Mouse (Mus musculus) bone marrow macrophage, adult 2 months (primary cell): ENCODE measurements around the gene Pcsk2.

Source experiments
- CTCF ChIP-seq: IDR thresholded peaks from 2 replicates; pipeline ENCODE4 v1.5.1; 2012; ENCODE audit warnings: low read depth, mild to moderate bottlenecking, low read length, moderate library complexity
- POLR2A ChIP-seq: IDR thresholded peaks from 2 replicates; pipeline ENCODE4 v1.6.1; 2012; ENCODE audit warnings: mild to moderate bottlenecking, low read depth, low read length, borderline replicate concordance

DNA sequence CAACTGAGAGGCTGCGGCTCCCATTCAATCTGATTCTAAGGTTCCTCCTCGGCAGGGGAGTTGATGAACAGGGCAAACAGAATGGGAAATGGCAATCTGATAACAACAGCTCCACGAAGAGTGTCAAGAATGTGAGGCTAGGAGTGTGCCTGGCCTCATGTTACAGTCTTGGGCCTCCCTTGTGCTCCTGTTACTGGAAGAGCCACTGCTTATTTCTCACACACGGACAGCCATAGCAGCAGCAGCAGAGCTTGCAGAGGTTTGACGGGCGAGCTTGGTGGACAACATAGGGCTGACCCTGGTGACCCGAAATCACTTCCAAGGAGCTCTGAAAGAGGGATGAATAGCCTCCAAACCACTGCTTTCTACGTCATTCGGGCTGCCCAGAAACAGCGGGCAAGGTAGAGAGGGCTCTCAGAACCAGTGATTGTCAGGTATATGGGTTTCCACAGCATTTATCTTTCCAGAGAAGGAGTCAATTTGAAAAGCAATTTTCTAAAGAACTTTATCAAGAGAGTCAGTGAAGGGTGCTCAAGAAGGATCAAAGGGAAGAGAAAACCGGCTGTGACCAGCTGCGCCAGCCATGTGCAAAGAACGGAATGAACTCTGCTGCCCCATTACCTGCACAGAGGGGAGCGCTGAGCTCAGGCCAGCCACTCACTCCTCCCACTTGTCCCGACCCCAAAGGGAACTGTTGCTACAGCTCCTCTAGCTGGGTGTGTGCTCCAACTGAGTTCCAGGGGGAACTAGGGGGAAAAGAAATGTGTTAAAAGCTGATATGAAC is 260.4 kb downstream of the Pcsk2 start:
- TF ChIP-seq CTCF, result no peak
- no peak for TF ChIP-seq POLR2A
